Mouse (Mus musculus) hindbrain, postnatal 0 days (tissue): ENCODE data around the gene Scml4. TPM values are rescaled to one million over a fixed set of nuclear protein-coding genes. Genes with fewer than 3 reads are reported as not detected.
A peak's percentile ranks its signal among the peaks of the same experiment; 100 is the strongest.

Source experiments
- ATAC-seq: fragments of 200-750 bp; cut with Nextera tagmentation; 2 replicates; pipeline ENCODE4 v1.8.0; 2017; ENCODE audit warnings: mild to moderate bottlenecking, moderate TSS enrichment, moderate library complexity
- DNase-seq: peaks from one replicate; pipeline ENCODE4 v3.0.0-alpha.2; 2015; ENCODE audit warnings: low spot score
- H3K27ac ChIP-seq: fragments of 300-500 bp; sonication (generic); 2 replicates; pipeline ENCODE4 v1.5.1; 2014; ENCODE audit warnings: mild to moderate bottlenecking
- H3K27me3 ChIP-seq: fragments of 300-500 bp; sonication (generic); 2 replicates; pipeline ENCODE4 v1.6.1; 2014; ENCODE audit warnings: low read length, mixed read lengths; ENCODE audit not compliant: insufficient read depth
- H3K36me3 ChIP-seq: fragments of 300-500 bp; sonication (generic); 2 replicates; pipeline ENCODE4 v1.6.1; 2014; ENCODE audit warnings: low read length, mixed read lengths; ENCODE audit not compliant: insufficient read depth
- H3K4me1 ChIP-seq: fragments of 300-500 bp; sonication (generic); 2 replicates; pipeline ENCODE4 v1.6.1; 2014; ENCODE audit warnings: antibody characterized with exemption, low read length, mixed read lengths; ENCODE audit not compliant: insufficient read depth
- H3K4me2 ChIP-seq: fragments of 300-500 bp; sonication (generic); 2 replicates; pipeline ENCODE4 v1.6.1; 2014; ENCODE audit warnings: low read depth, mild to moderate bottlenecking, low read length, moderate library complexity, mixed read lengths
- H3K4me3 ChIP-seq: fragments of 300-500 bp; sonication (generic); 2 replicates; pipeline ENCODE4 v1.5.1; 2014; ENCODE audit warnings: low read length
- H3K9ac ChIP-seq: fragments of 300-500 bp; sonication (generic); replicated peaks from 2 replicates; pipeline ENCODE4 v1.6.1; 2014; ENCODE audit warnings: mild to moderate bottlenecking, low read length, moderate library complexity, mixed read lengths
- H3K9me3 ChIP-seq: fragments of 300-500 bp; sonication (generic); 2 replicates; pipeline ENCODE4 v1.6.1; 2016; ENCODE audit warnings: low read length, mixed read lengths
- CTCF ChIP-seq: IDR thresholded peaks from 2 replicates; pipeline ENCODE4 v1.5.1; 2016; ENCODE audit warnings: antibody characterized with exemption, control low read depth, low read depth
- WGBS: fragments of 180-500 bp; shearing (Covaris S2); extraction: QIAGEN DNeasy Blood & Tissue Kit; methylation state at CpG from one replicate; pipeline ENCODE4 v1.1.7; 2014; 5-methylcytosine and 5-hydroxymethylcytosine counted together
- polyA plus RNA-seq: library from polyadenylated mRNA; unstranded; fragments of >200 nt; fragmentation: Nextera tagmentation; extraction: Ambion mirVana; gene quantifications from 2 replicates; pipeline ENCODE4 v1.2.1, GENCODE M21; 2015
- total RNA-seq: library from RNA; depleted of rRNA; stranded (reverse); fragments of >200 nt; gene quantifications from 2 replicates; pipeline ENCODE4 v1.2.3, GENCODE M21; 2014; rRNA removed

Gene Scml4
- total and polyA plus RNA-seq, 2 experiments from 2014 or later: 7.0 to 16.4 TPM

DNA sequence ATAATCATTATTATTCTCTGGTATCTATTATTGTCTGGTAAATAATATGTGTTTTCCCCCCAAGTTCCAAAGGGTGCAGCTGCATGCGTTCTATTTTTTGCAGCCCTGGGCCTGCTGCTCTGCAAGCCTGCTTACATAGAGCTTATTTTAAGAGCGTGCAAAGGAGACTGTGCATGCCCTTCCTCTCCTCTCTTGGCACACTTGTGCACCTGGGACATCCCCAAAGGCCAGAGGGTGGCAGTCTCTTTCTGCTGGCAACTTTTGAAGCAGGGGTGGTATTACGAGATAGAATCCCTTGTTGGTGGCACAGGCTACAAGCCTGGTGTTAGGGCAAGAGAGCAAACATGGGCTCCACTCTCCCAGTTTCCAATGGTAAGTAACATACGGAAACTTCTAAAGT is 146.4 kb downstream of the Scml4 start:
- no peak overlapping the region for H3K27ac ChIP-seq
- H3K4me3 ChIP-seq: no peak overlapping the region
- no peaks in the 10 kb centered on the region for H3K4me1 ChIP-seq
- peak; percentile 33; the same call in 1 of the 2 replicates for TF ChIP-seq CTCF
- no peaks in the 10 kb centered on the region for H3K27me3 ChIP-seq
- H3K4me2 ChIP-seq: no peak overlapping the region
- no peaks in the 10 kb centered on the region for H3K36me3 ChIP-seq
- 75% methylated on average over 4 of the region's 4 CpGs for WGBS
- ATAC-seq: no peak
- no peak for DNase-seq
- no peaks in the 10 kb centered on the region for H3K9me3 ChIP-seq
- H3K9ac ChIP-seq: no peak overlapping the region

- Histone ChIP-seq H3K27ac (no peak overlapping the region), H3K9me3 (no peaks in the 10 kb centered on the region), H3K4me1 (no peaks in the 10 kb centered on the region), H3K27me3 (no peaks in the 10 kb centered on the region), H3K4me2 (no peak overlapping the region), H3K4me3 (no peak overlapping the region), H3K9ac (no peak overlapping the region), H3K36me3 (no peaks in the 10 kb centered on the region)
- no peak for TF ChIP-seq CTCF
- ATAC-seq (0 out of 2 replicates have a peak, but pooled peaks have one; percentile 51), DNase-seq (no peak)
- 71% methylated on average over 11 of the region's 11 CpGs for WGBS
These were observed 147.9 kb downstream of the Scml4 start for GRCm38 (mm10) chr10:43008116-43008515.

Other genes with a start within 250 kb of the Scml4 start
- 13.6 and 13.7 TPM in 2 replicates for gene Sec63, start 98.9 kb upstream of the Scml4 start, total RNA-seq
- 13.4 and 13.9 TPM in 2 replicates for gene Sec63, start 98.9 kb upstream of the Scml4 start, polyA plus RNA-seq